Mouse (Mus musculus) CD4-positive naive resting alpha-beta T cell, adult 57 days (primary cell): Measurements from ENCODE around the gene Sntn. TPM values are rescaled to one million over a fixed set of nuclear protein-coding genes. Genes with fewer than 3 reads are reported as not detected.

Experiments used
- total RNA-seq: library from RNA; stranded (reverse); gene quantifications from one replicate; pipeline ENCODE4 v1.2.4, GENCODE M21; 2023

Sntn gene
- total RNA-seq: not detected

GRCm38 (mm10) chr14:13670576-13670975 lies at the start of gene Sntn:
Gene Sntn, plus strand, starts transcription at chr14:13670876.

Other genes with a start within 250 kb of the Sntn start
- not detected for gene Gm281, start 243.6 kb downstream of the Sntn start, total RNA-seq